Mouse (Mus musculus) lung, adult 10 weeks (tissue): ENCODE data around the gene Olfr539. TPM values are rescaled to one million over a fixed set of nuclear protein-coding genes. Genes with fewer than 3 reads are reported as not detected.

Experiments
- polyA plus RNA-seq: library from polyadenylated mRNA; stranded (reverse); fragments of 350-450 nt; fragmentation: Illumina TruSeq; extraction: RNeasy Lipid Tissue Mini Kit (QIAGEN cat#74804); gene quantifications from one replicate; pipeline ENCODE4 v1.2.3, GENCODE M21; 2014; ENCODE audit warnings: low read depth, low replicate concordance; ENCODE audit not compliant: insufficient read depth

The Olfr539 gene
- polyA plus RNA-seq: not detected

DNA sequence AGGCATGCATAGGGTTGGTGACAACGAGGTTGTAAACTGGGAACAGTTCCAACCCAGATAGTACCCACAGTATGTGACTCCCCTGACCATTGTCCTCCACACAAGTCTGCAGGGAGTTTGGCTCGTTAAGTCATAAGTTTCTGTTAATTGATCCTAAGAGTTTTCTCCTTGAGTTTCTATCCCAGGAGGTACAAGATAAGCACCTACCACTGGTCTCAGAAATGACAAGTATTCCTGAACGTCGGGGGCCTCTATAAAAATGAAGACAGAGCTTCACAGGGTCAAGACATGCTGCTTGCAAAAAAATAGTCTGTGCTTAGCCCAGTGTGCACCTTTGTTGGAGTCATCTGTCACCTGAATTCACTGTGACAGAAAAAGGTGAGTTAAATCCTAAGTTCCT lies at the start of gene Olfr539:
TSS of gene Olfr539 (plus strand) at position 301 of the 400 bp plus-strand sequence.

GRCm38 (mm10) chr7:140628670-140629069 lies 31.1 kb upstream of the Olfr539 start, which contains the start of gene Olfr61:
Gene Olfr61, plus strand, starts transcription at chr7:140628970.

GRCm38 (mm10) chr7:140646152-140646551 lies 13.6 kb upstream of the Olfr539 start, which contains the start of gene Olfr53:
Gene Olfr53, plus strand, starts transcription at chr7:140646452.

DNA sequence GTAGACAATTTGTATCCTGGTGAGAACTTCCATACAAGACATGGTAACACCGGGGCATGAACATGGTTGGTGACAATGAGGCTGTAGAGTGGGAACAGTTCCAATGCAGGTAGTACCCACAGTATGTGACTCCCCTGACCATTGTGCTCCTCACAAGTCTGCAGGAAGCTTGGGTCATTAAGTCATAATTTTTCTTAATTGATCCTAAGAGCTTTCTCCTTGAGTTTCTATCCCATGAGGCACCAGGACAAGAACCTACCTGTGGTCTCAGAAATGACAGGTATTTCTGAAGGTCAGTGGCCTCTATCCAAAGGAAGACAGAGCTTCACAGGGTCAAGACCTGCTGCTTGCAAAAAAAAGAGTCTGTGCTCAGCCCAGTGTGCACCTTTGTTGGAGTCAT lies 21.9 kb downstream of the Olfr539 start, which contains the start of gene Olfr45:
TSS of gene Olfr45 (plus strand) at position 301 of the 400 bp plus-strand sequence.

DNA sequence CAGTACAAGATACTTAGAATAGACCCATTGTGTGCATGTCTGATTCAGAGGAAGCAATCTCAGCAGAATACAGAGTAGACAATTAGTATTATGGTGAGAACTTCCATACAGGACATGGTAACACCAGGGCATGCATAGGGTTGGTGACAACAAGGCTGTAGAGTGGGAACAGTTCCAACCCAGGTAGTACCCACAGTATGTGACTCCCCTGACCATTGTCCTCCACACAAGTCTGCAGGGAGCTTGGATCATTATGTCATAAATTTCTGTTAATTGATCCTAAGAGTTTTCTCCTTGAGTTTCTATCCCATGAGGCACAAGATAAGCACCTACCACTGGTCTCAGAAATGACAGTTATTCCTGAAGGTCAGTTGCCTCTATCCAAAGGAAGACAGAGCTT lies 37.2 kb downstream of the Olfr539 start, which contains the start of gene Olfr541:
TSS of gene Olfr541 (plus strand) at position 301 of the 400 bp plus-strand sequence.

Other genes starting within 250 kb of the Olfr539 start
- not detected for gene Olfr532, start 238.3 kb upstream of the Olfr539 start, polyA plus RNA-seq
- gene Olfr533, start 196.6 kb upstream of the Olfr539 start, polyA plus RNA-seq: not detected
- gene Olfr535, start 175.7 kb upstream of the Olfr539 start, polyA plus RNA-seq: not detected
- gene Olfr536, start 152.5 kb upstream of the Olfr539 start, polyA plus RNA-seq: not detected
- gene Olfr538, start 92.0 kb upstream of the Olfr539 start, polyA plus RNA-seq: not detected
- gene Olfr46, start 58.7 kb upstream of the Olfr539 start, polyA plus RNA-seq: not detected
- not detected for gene Olfr61, start 31.0 kb upstream of the Olfr539 start, polyA plus RNA-seq
- not detected for gene Olfr53, start 13.5 kb upstream of the Olfr539 start, polyA plus RNA-seq
- not detected for gene Olfr45, start 22.0 kb downstream of the Olfr539 start, polyA plus RNA-seq
- not detected for gene Olfr541, start 37.3 kb downstream of the Olfr539 start, polyA plus RNA-seq
- 65.6 TPM for gene Cyp2e1, start 103.8 kb downstream of the Olfr539 start, polyA plus RNA-seq
- not detected for gene Syce1, start 127.9 kb downstream of the Olfr539 start, polyA plus RNA-seq
- 0.07 TPM for gene Zfp941, start 162.2 kb downstream of the Olfr539 start, polyA plus RNA-seq
- 18.9 TPM for gene Urah, start 175.1 kb downstream of the Olfr539 start, polyA plus RNA-seq
- 83.0 TPM for gene Scgb1c1, start 185.6 kb downstream of the Olfr539 start, polyA plus RNA-seq
- not detected for gene Odf3, start 187.9 kb downstream of the Olfr539 start, polyA plus RNA-seq
- not detected for gene Gm45785, start 196.4 kb downstream of the Olfr539 start, polyA plus RNA-seq
- gene Ric8a, start 197.0 kb downstream of the Olfr539 start, polyA plus RNA-seq: 54.0 TPM
- 29.7 TPM for gene Bet1l, start 197.6 kb downstream of the Olfr539 start, polyA plus RNA-seq
- 114 TPM for gene Psmd13, start 222.0 kb downstream of the Olfr539 start, polyA plus RNA-seq
- gene Sirt3, start 222.4 kb downstream of the Olfr539 start, polyA plus RNA-seq: 15.3 TPM
- 141 TPM for gene Cox8b, start 240.5 kb downstream of the Olfr539 start, polyA plus RNA-seq